Mouse (Mus musculus): ENCODE measurements around the gene Nol4l.
A peak's percentile ranks its signal among the peaks of the same experiment; 100 is the strongest.

DNA sequence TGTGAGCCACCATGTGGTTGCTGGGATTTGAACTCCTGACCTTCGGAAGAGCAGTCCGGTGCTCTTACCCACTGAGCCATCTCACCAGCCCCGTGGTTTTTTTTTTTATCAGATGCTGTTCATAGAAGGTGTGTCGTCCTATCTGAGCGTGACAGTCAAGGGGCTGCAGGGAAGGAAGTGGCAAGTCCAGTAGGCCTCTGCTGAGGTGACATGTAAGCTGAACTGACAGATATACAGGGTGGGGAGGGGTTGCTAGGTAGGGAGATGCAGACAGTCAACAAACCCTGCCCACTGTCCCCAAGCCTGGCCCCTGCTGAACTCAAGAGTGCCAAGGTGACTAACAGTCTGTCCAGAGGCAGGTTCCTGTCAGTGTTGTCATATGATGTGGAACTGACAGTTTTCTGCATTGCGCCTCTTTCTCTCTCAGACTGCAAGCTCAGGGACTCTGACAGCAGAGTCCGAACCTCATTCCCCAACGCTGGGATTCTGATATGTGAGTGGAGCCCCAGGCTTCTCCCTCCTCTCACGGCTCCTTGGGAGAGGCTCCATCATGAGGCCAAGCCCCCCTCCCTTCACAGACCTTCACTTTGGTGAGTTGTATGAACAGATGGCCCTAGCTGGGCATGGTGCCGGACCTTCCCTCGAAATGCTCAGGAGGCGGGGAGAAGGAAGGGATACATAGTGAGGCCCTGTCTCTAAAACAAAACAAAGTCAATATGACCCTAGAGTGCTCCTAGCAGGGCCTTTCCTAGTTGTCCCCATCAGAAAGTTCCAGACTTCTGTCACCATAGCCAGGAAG lies 75.6 kb downstream of the Nol4l start:
- TF ChIP-seq GATA1 (IDR thresholded peaks at IDR 0.05; ENCODE audit: low read length), result 0 out of 2 replicates have a peak, but pooled peaks have one; percentile 31
- peak; percentile 43 for TF ChIP-seq TAL1 (IDR thresholded peaks at IDR 0.05; ENCODE audit: low read length)
